Mouse (Mus musculus): ENCODE measurements at regions not wholly inside any gene's neighbourhood (a gene's known extent, or its start where the extent isn't known, plus 50 kb on each side); places are given as distances from the start of the nearest gene placed in this dataset.
"Not testable (repeated sequence)": the region's sequence is repeated elsewhere in the genome, so short reads cannot be mapped to it uniquely, and the experiment has no call there.

- DNase-seq (ENCODE audit: inconsistent ontology term), result peak; percentile 25
Measured at GRCm38 (mm10) chr1:157755015-157755649, 248.6 kb downstream of the Sec16b start.

GRCm38 (mm10) chr1:157756977-157757376 is 250.4 kb downstream of the Sec16b start:
- DNase-seq (ENCODE audit: inconsistent ontology term), result peak; percentile 61

GRCm38 (mm10) chr1:157758337-157758736 is 251.8 kb downstream of the Sec16b start:
- no peak for DNase-seq (ENCODE audit: inconsistent ontology term)

- peak; percentile 7 for DNase-seq (ENCODE audit: inconsistent ontology term)
Measured at GRCm38 (mm10) chr1:157768201-157768600, 261.7 kb downstream of the Sec16b start.

- no peak for DNase-seq (ENCODE audit: inconsistent ontology term)
Measured at GRCm38 (mm10) chr1:157797711-157798110, 291.2 kb downstream of the Sec16b start.

- DNase-seq (ENCODE audit: inconsistent ontology term), result no peak
Measured at GRCm38 (mm10) chr1:157798561-157799553, 292.3 kb downstream of the Sec16b start.

- no peak for DNase-seq (ENCODE audit: inconsistent ontology term)
Measured at GRCm38 (mm10) chr1:157801151-157801550, 294.6 kb downstream of the Sec16b start.

- no peak for DNase-seq (ENCODE audit: inconsistent ontology term)
Measured at GRCm38 (mm10) chr1:157804229-157804628, 297.7 kb downstream of the Sec16b start.

GRCm38 (mm10) chr1:157806296-157806695 is 299.8 kb downstream of the Sec16b start:
- no peak for DNase-seq (ENCODE audit: inconsistent ontology term)

- no peak for DNase-seq (ENCODE audit: inconsistent ontology term)
Measured at GRCm38 (mm10) chr1:157809674-157810471, 303.3 kb downstream of the Sec16b start.

GRCm38 (mm10) chr1:157810657-157811056 is 304.1 kb downstream of the Sec16b start:
- peak; percentile 55 for DNase-seq (ENCODE audit: inconsistent ontology term)

GRCm38 (mm10) chr1:157827966-157828365 is 321.4 kb downstream of the Sec16b start:
- DNase-seq (ENCODE audit: inconsistent ontology term), result peak; percentile 42

- no peak for DNase-seq (ENCODE audit: inconsistent ontology term)
Measured at GRCm38 (mm10) chr1:157831511-157831910, 325.0 kb downstream of the Sec16b start.

- no peak for DNase-seq (ENCODE audit: inconsistent ontology term)
Measured at GRCm38 (mm10) chr1:157872775-157873174, 366.2 kb downstream of the Sec16b start.

- peak; percentile 85 for DNase-seq (ENCODE audit: inconsistent ontology term)
Measured at GRCm38 (mm10) chr1:157875006-157875405, 368.5 kb downstream of the Sec16b start.

- not testable (repeated sequence) for DNase-seq (ENCODE audit: inconsistent ontology term)
Measured at GRCm38 (mm10) chr1:157877117-157877516, 370.6 kb downstream of the Sec16b start.

- DNase-seq (ENCODE audit: inconsistent ontology term), result peak; percentile 57
Measured at GRCm38 (mm10) chr1:157887146-157887545, 380.6 kb downstream of the Sec16b start.

- DNase-seq (ENCODE audit: inconsistent ontology term), result no peak
Measured at GRCm38 (mm10) chr1:157888573-157888972, 382.0 kb downstream of the Sec16b start.

- DNase-seq (ENCODE audit: inconsistent ontology term), result no peak
Measured at GRCm38 (mm10) chr1:157906168-157906567, 399.6 kb downstream of the Sec16b start.

- no peak for DNase-seq (ENCODE audit: inconsistent ontology term)
Measured at GRCm38 (mm10) chr1:157937800-157938348, 418.3 kb downstream of the Brinp2 start.

- no peak for DNase-seq (ENCODE audit: inconsistent ontology term)
Measured at GRCm38 (mm10) chr1:157939516-157939915, 416.6 kb downstream of the Brinp2 start.
